Mouse (Mus musculus) heart, postnatal 0 days (tissue): ENCODE data around the gene Cdc14a.

Source experiments
- CTCF ChIP-seq: IDR thresholded peaks from 2 replicates; pipeline ENCODE4 v1.5.1; 2016; ENCODE audit warnings: antibody characterized with exemption, control low read depth, low read depth
- EP300 ChIP-seq: IDR thresholded peaks from 2 replicates; pipeline ENCODE4 v1.6.1; 2016; ENCODE audit warnings: antibody characterized with exemption, low read depth

- TF ChIP-seq EP300 (no peak), CTCF (no peak)
Observed at GRCm38 (mm10) chr3:116297170-116297569, 126.7 kb downstream of the Cdc14a start.
